Mouse (Mus musculus) left cerebral cortex, postnatal 10 days (tissue): ENCODE measurements around the gene Zfp955b. TPM values are rescaled to one million over a fixed set of nuclear protein-coding genes. Genes with fewer than 3 reads are reported as not detected.
"Not testable (repeated sequence)": the region's sequence is repeated elsewhere in the genome, so short reads cannot be mapped to it uniquely, and the experiment has no call there.

ENCODE experiments used
- DNase-seq, 2 experiments: peaks; one replicate each; pipeline ENCODE4 v3.0.0; 2021 to 2022; ENCODE audit warnings: low spot score in 2 of 2, mixed read lengths in 1 of 2; ENCODE audit errors: extremely low spot score in 1 of 2
- intact Hi-C: fragments of 180-260 bp; cut with DNase I; formaldehyde crosslinking; loops from one replicate; pipeline ENCODE4 v1.15.1; 2025
- total RNA-seq, 2 experiments: library from RNA; stranded (reverse); gene quantifications; 2 replicates each; pipeline ENCODE4 v1.2.3; 2021

The Zfp955b gene
- total RNA-seq: 10 to 100 TPM; 24.1 to 24.9 TPM

DNA sequence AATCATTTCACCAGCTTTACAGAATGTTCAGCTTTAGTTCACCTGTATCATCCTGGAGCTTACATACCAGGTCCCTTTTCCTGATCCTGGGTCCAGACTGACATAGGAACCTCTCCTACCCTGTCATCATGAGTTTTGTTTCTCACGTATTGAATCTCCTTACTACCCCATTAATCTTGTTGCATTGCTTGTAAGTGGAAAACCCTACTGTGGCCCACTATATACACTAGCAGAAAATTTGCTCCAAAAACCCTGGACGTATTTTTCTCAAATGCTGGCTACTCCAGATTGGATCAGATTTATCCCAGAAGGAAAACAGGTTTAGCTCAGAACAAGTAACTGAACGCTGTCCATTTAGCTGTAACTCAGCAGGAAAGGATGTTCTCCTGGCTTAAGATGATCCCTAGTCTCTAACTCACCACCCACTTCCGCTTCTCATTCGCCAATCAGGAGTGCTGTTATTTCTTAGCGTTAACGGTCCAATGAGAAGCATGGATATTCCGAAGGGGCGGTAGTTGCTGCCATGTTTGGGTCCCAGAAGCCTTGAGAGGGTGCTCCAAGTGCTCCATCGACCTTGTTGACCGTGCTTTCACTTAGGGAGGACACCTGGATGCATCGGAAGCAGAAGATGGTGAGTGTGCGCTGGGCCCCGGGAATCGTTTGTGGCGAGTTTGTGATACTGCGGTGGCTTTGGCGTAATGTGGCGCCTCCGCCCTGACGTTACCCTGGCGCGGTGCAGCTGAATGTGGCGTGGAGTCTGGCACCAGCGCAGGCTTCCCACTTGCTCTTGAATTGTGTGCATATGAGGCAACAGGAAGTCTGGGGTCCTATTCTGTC, at the start of gene Zfp955b:
TSS of gene Zfp955b (plus strand) at position 506 of the 837 bp plus-strand sequence.
- intact Hi-C loops, DNase-seq: not testable (repeated sequence)

- DNase-seq, intact Hi-C loops: not testable (repeated sequence)
These were observed 34.6 kb upstream of the Zfp955b start, which contains the start of gene Zfp955a for GRCm38 (mm10) chr17:33254530-33255318. TSS of gene Zfp955a (minus strand) at chr17:33255145.

- intact Hi-C loops: not testable (repeated sequence)
These were observed 34.1 kb upstream of the Zfp955b start for GRCm38 (mm10) chr17:33255319-33255657.

DNA sequence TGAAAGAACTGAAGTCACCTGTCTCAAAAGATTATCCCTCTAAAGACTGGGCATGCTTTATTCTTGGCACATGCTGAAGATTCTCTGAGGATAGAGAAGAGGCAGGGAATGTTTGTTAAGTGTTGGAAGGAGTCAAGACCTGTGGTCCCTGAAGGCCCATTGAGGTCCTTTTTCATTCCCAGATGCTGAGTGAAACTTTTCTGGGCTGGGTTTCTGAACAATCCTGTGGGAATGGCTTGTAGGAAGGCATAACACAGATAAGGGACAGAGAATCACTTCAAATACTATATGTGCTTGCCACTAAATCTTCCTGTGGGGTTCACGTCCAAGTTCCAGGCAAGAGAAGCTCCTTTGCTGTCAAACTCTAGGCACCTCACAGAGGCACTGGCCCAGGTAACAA, 25.0 kb upstream of the Zfp955b start, which contains the start of gene Olfr63:
TSS of gene Olfr63 (plus strand) at position 301 of the 400 bp plus-strand sequence.
- intact Hi-C loops: no loop called here

More at GRCm38 (mm10) chr17:33255319-33255657, 34.1 kb upstream of the Zfp955b start:
- DNase-seq: not testable (repeated sequence)

DNA sequence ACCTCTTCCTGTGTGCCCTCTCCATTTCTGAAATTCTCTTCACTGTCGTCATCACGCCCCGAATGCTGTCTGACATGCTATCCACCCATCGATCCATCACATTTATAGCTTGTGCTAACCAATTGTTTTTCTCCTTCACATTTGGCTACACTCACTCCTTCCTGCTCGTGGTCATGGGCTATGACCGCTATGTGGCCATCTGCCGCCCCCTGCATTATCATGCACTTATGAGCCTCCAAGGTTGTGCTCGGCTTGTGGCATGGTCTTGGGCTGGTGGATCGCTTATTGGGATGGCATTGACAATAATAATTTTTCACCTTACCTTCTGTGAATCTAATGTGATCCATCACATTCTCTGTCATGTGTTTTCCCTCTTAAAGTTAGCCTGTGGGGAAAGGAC, 20.4 kb upstream of the Zfp955b start:
- DNase-seq: no peak

More for the DNA sequence above, 25.0 kb upstream of the Zfp955b start, which contains the start of gene Olfr63:
- no peak for DNase-seq

DNA sequence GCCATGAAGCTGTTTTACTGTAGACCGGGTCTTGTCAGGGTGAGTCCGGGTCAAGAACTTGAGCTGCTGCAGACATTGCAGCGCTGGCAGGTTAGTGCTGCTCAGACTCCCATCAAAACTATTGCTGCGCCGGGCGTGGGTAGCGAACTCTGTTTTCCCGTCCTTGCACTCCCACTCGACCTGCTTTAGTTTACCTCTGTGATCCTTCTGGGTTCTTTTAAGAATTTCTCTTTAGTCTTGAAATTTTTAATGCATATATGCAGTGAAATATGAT, 469 bp downstream of the Zfp955b start:
- DNase-seq, intact Hi-C loops: not testable (repeated sequence)

More for the DNA sequence above, 20.4 kb upstream of the Zfp955b start:
- intact Hi-C loops: no loop called here

DNA sequence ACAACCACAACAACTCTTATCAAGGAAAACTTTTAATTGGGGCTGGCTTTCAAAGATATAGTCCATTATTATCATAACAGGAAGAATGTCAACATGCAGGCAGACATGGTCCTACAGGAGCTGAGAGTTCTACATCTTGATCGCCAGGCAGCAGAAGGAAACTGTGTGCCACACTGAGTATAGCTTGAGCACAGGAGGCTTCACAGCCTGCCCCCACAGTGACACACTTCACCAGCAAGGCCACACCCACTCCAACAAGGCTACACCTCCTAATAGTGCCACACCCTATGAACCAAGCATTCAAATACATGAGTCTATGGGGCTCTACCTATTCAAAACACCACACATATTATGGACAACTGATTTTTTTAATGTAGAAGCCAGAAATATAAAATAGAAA, 63.6 kb downstream of the Zfp955b start:
- intact Hi-C loops: no loop called here
- no peak for DNase-seq

Other genes starting within 250 kb of the Zfp955b start
- not detected for gene 4921501E09Rik, start 221.5 kb upstream of the Zfp955b start, total RNA-seq
- gene Zfp563, start 200.2 kb upstream of the Zfp955b start, total RNA-seq: 10 to 100 TPM; 17.8 to 18.8 TPM
- under 1 TPM; 0.62 to 0.97 TPM for gene Morc2b, start 149.9 kb upstream of the Zfp955b start, total RNA-seq
- gene Olfr55, start 121.1 kb upstream of the Zfp955b start, total RNA-seq: not detected
- gene Olfr239, start 98.2 kb upstream of the Zfp955b start, total RNA-seq: not detected
- gene Olfr1564, start 67.9 kb upstream of the Zfp955b start, total RNA-seq: under 1 TPM; 0.55 to 0.60 TPM
- gene Zfp955a, start 34.4 kb upstream of the Zfp955b start, total RNA-seq: 10 to 100 TPM; 14.0 to 14.5 TPM
- gene Olfr63, start 24.9 kb upstream of the Zfp955b start, total RNA-seq: not detected
- 10 to 100 TPM; 25.1 to 25.3 TPM for gene Zfp81, start 69.3 kb downstream of the Zfp955b start, total RNA-seq
- gene Zfp101, start 105.1 kb downstream of the Zfp955b start, total RNA-seq: 10 to 100 TPM in 1 of 2 experiments, 1 to 10 TPM in 1; 7.3 to 11.0 TPM
- gene Actl9, start 143.4 kb downstream of the Zfp955b start, total RNA-seq: not detected
- gene Adamts10, start 234.7 kb downstream of the Zfp955b start, total RNA-seq: 10 to 100 TPM; 35.9 to 37.2 TPM